Mouse (Mus musculus) layer of hippocampus, postnatal 36 days (tissue): Measurements from ENCODE around the gene Cdh24. TPM values are rescaled to one million over a fixed set of nuclear protein-coding genes. Genes with fewer than 3 reads are reported as not detected.

Experiments
- DNase-seq, 2 experiments: peaks; one replicate each; pipeline ENCODE4 v3.0.0; 2022
- microRNA-seq, 2 experiments: library from miRNA; unstranded; fragments of <30 nt; microRNA quantifications; one replicate each; pipeline ENCODE4 v1.2.0; 2021
- total RNA-seq, 2 experiments: library from RNA; stranded (reverse); gene quantifications; 2 replicates each; pipeline ENCODE4 v1.2.3; 2021

The Cdh24 gene
- total RNA-seq, 2 experiments from 2014 or later: 23.6 to 24.5 TPM

GRCm38 (mm10) chr14:54603686-54604085 is 37.5 kb downstream of the Cdh24 start:
- no peak for DNase-seq

- peak; percentile 92 to 96 for DNase-seq
These were observed 38.0 kb downstream of the Cdh24 start for GRCm38 (mm10) chr14:54603038-54603654.

GRCm38 (mm10) chr14:54602613-54603012 is 38.6 kb downstream of the Cdh24 start:
- DNase-seq: no peak

GRCm38 (mm10) chr14:54601601-54602000 is 39.6 kb downstream of the Cdh24 start:
- no peak for DNase-seq

GRCm38 (mm10) chr14:54597084-54597483 is 44.1 kb downstream of the Cdh24 start:
- no peak for DNase-seq

GRCm38 (mm10) chr14:54594631-54595414 is 46.3 kb downstream of the Cdh24 start:
- DNase-seq: no peak

GRCm38 (mm10) chr14:54594055-54594454 is 47.1 kb downstream of the Cdh24 start:
- no peak for DNase-seq

- no peak for DNase-seq
These were observed 48.7 kb downstream of the Cdh24 start for GRCm38 (mm10) chr14:54592319-54592934.

GRCm38 (mm10) chr14:54591056-54591455 is 50.1 kb downstream of the Cdh24 start:
- no peak for DNase-seq

GRCm38 (mm10) chr14:54583681-54584338 is 57.4 kb downstream of the Cdh24 start:
- no peak for DNase-seq

GRCm38 (mm10) chr14:54582536-54582935 is 58.6 kb downstream of the Cdh24 start:
- DNase-seq: no peak

Small RNAs within 50 kb of the gene (microRNA-seq; reads per million reads assigned to microRNA genes)
- gene Mir686 (0 reads per million in 2 experiments), gene Mir6948 (0.21 to 0.30 reads per million in 2 experiments)

Other genes with a start within 250 kb of the Cdh24 start
- 1 to 10 TPM; 2.4 to 2.7 TPM for gene Slc7a7, start 223.6 kb downstream of the Cdh24 start, total RNA-seq
- 100 to 1,000 TPM; 105 to 108 TPM for gene Mrpl52, start 214.5 kb downstream of the Cdh24 start, total RNA-seq
- 10 to 100 TPM; 18.3 to 20.0 TPM for gene Mmp14, start 209.8 kb downstream of the Cdh24 start, total RNA-seq
- 10 to 100 TPM; 26.4 to 29.6 TPM for gene Lrp10, start 177.2 kb downstream of the Cdh24 start, total RNA-seq
- gene Rem2, start 165.3 kb downstream of the Cdh24 start, total RNA-seq: 10 to 100 TPM; 20.7 to 23.8 TPM
- gene Prmt5, start 123.8 kb downstream of the Cdh24 start, total RNA-seq: 10 to 100 TPM; 51.7 to 57.1 TPM
- gene Haus4, start 86.7 kb downstream of the Cdh24 start, total RNA-seq: 1 to 10 TPM; 4.0 to 5.3 TPM
- 1 to 10 TPM in 1 of 2 experiments, under 1 TPM in 1; 0.95 to 1.5 TPM for gene Ajuba, start 63.8 kb downstream of the Cdh24 start, total RNA-seq
- gene 4931414P19Rik, start 35.4 kb downstream of the Cdh24 start, total RNA-seq: 1 to 10 TPM; 4.7 to 5.5 TPM
- gene Psmb5, start 23.3 kb downstream of the Cdh24 start, total RNA-seq: 100 to 1,000 TPM; 203 to 230 TPM
- gene Psmb11, start 19.9 kb downstream of the Cdh24 start, total RNA-seq: under 1 TPM; 0.23 to 0.27 TPM
- not detected for gene Gm17606, start 412 bp downstream of the Cdh24 start, total RNA-seq
- 10 to 100 TPM; 24.0 to 26.3 TPM for gene 1700123O20Rik, start 44.9 kb upstream of the Cdh24 start, total RNA-seq
- gene Acin1, start 45.6 kb upstream of the Cdh24 start, total RNA-seq: 100 to 1,000 TPM; 210 to 242 TPM
- gene Gm29776, start 57.5 kb upstream of the Cdh24 start, total RNA-seq: not detected
- not detected for gene Cebpe, start 70.8 kb upstream of the Cdh24 start, total RNA-seq
- 10 to 100 TPM; 49.1 to 50.1 TPM for gene Slc7a8, start 140.6 kb upstream of the Cdh24 start, total RNA-seq
- not detected for gene Rnf212b, start 172.8 kb upstream of the Cdh24 start, total RNA-seq
- 10 to 100 TPM; 21.2 to 25.8 TPM for gene Homez, start 229.6 kb upstream of the Cdh24 start, total RNA-seq
- 10 to 100 TPM; 17.9 to 20.7 TPM for gene Ppp1r3e, start 236.2 kb upstream of the Cdh24 start, total RNA-seq
- 100 to 1,000 TPM; 120 to 126 TPM for gene Bcl2l2, start 242.0 kb upstream of the Cdh24 start, total RNA-seq
- 10 to 100 TPM in 1 of 2 experiments, 1 to 10 TPM in 1; 7.5 to 14.5 TPM for gene Gm20521, start 242.1 kb upstream of the Cdh24 start, total RNA-seq